Mouse (Mus musculus): Measurements from ENCODE around the gene Dedd2. TPM values are rescaled to one million over a fixed set of nuclear protein-coding genes. Genes with fewer than 3 reads are reported as not detected.

Dedd2 gene
- 10 to 100 TPM; 84.8 to 98.4 TPM for total RNA-seq (2023)

DNA sequence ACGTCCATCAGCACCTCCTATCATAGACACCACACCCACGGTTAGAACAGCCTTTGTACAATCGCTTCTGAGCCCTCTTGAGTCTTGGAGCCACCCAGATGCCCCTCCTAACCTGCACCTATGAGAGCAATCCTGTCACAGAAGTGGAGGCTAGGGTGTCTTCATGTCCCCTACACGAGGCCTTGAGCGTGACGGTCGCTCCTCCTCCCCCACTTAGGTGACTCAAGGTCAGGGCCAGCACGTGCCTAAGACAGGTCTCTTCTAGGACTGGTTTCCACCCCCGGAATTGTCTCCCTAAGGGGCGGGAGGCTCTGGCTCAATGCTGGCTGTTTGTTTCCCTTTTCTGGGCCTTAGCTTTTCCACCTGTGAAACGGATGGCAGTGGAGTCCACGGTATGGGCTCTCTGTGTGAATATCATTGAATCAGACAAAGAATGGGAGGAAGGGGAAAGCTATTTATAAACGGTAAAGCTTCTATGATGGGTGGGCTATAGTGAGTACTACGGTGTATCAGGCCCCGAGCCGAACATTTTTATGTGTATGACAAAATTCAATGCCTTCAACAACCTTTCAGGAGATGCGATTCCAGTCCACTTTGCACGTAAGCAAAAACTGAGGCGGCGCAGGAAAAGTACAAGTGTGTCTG lies at the start of gene Dedd2:
Gene Dedd2, minus strand, starts transcription at position 159 of the 645 bp plus-strand sequence.

DNA sequence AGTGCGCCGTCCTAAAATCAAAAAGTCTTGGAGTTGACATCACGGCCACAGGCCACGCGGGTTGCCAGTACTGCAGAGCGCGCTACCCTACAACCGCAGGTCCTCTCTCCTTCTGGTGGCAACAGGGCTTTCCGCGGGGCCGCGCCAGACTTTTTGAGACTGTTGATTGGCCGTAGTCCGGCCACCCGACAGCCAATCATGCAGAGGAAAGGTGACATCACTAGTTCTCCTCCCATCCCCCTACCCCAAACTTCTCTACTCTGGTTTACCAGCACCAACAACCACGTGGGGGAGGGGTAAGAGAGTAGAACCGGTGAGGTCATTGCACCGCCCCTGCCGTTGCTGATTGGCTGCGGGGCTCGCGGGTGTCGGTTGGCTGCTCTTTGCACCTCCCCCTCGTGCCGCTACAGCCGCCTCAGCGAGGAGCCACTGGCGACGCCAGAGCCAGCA lies 46.9 kb upstream of the Dedd2 start, which contains the start of gene Cic:
Gene Cic, plus strand, starts transcription at position 404 of the 450 bp plus-strand sequence.

DNA sequence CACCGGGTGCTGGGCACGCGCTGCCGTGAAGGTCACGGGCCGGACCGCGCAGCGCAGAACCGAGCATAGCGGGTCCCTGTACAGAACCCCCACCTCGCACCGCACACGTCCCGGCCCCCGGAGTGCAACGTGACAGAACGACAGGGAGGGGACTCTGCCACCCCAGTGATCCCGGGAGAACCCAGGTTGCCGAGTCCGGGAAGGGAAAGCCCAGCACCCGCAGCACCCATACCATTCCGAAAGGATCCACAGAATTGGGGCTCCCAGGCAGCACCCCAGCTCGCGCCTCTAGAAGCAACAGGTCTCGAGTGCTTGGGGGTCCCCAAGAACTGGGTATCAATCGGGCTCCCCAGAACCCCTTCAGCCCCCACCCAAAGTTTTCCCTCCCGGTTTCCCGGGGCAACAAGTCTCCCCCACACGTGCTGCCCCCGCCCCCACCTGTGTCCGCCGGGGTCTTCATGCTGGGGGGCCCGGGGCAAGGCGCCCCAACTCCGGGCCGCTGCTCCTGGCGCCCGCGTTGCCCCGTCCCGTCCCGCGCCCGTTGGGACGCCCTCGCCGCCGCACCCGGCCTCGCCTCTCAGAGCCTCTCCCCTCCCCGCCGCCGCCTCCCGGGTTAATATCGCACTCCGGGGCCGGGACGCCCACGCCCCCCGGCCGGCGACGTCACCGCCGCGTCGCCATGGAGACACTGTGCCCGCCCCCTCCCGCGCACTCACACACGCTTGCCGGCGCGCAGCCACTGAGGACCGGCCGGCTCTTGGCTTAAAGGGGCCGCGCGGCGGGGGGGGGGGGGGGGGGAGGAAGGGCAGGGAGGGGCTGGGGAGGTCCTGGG lies 29.9 kb upstream of the Dedd2 start, which contains the start of gene Erf:
Gene Erf, minus strand, starts transcription at position 621 of the 832 bp plus-strand sequence.

DNA sequence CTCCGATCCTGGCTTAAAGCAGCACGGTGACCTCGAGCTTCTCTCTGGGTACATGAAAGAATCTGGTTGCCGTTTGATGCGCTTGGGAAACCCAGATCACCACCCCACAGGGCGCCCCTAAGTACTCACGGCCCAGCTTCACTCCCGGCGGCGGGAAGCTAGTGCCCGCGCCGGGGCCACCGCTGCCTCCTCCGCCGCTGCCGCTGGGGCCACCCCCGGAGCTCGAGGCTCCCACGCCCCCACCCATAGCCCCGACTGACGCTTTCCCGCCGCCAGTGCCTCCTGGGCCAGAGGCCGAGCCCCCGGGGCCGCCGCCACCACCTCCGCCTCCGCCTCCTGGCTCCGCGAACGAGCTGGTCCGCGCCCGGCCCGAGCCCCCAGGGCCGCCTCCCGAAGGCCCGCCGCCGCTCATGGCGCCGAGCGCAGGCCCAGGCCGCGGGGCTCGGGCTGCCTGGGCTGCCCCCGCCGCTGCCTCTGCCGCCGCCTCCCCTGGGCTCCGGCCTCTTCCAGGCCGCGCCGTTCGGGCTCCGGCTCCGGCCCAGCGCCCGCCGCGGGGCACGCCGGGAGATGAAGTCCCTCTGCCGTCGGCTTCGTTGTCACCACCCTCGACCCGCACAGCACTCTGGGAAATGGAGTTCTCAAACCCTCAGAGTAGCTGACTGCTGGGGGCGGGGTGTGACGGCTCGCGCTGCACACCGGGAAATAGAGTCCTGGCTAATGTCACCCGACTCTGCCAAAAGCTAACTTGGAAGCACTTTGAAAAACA lies 17.0 kb upstream of the Dedd2 start, which contains the start of gene Gsk3a:
Gene Gsk3a, minus strand, starts transcription at position 603 of the 766 bp plus-strand sequence.

DNA sequence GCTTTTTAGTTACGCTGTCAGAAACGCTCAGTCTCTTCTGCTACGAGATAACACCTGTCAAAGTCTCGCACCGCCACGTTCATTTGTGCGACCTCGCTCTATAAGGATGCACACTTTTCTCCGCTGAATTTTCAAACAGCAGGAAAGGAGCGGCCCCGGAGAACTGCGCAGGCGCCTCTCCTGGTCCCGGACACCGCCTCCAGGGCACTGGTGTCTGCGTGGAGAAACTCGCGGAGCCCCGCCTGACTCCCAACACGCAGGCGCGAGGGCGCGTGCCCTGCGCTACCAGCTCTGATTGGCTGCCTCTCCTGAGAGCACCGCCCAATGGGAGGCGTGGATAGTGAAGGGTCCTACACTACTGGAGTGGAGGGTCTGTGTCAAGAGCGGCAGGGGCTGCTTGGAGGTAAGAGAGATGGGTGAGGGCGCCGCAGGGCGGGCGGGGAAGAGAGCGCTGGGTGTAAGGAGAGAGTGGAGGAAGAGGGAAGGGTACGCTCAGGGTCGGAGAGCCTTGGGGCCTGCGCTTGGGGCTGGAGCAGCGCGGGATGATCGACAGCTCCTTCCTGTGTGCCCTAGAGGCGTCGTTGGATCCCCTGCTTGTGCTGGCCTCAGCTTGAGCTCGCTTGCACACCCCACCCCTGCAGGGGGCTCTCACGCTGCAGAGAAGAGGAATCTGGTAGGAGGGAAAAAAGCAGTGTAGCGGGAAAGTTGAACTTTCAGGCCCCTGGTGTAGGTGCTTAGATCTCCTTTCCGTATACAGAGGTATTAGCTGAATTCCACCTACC lies 878 bp upstream of the Dedd2 start, which contains the start of gene Zfp526:
Gene Zfp526, plus strand, starts transcription at position 324 of the 782 bp plus-strand sequence.

DNA sequence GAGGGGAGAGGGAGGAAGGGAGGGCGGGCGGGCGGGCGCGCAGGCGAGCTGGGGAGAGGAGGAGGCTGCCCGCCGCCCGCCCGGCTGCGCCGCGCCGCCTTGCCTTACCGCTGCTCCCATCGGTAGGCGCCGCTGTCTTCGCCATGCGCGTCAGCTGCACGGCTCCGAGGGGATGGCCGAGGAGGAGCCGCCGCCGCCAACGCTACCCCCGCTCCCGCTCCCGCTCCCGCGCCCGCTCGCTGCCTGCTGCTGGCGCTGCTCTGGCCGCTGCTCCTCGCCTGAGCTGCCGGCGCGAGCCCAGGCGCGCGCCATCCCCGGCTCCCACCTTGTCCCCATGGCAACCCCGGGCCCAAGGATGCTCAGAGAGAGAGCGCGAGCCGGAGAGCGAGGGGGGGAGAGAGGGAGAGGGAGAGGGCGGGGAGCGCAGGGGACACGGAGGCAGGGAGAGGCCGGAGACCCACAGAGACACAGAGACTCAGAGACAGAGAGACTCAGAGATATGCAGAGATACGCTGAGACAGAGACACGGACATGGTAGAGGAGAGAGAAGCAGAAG lies 40.7 kb downstream of the Dedd2 start, which contains the start of gene Pou2f2:
Gene Pou2f2, minus strand, starts transcription at position 121 of the 556 bp plus-strand sequence.

Other genes with a start within 250 kb of the Dedd2 start
- gene Rabac1, start 247.9 kb downstream of the Dedd2 start, total RNA-seq (2023) = 100 to 1,000 TPM; 301 to 308 TPM
- gene Atp1a3, start 214.7 kb downstream of the Dedd2 start, total RNA-seq (2023) = 10 to 100 TPM in 1 of 2 experiments, 1 to 10 TPM in 1; 8.9 to 10.2 TPM
- gene Grik5, start 148.3 kb downstream of the Dedd2 start, total RNA-seq (2023) = 1 to 10 TPM; 6.6 to 8.5 TPM
- 10 to 100 TPM; 23.1 to 24.2 TPM for gene Zfp574, start 148.0 kb downstream of the Dedd2 start, total RNA-seq (2023)
- 10 to 100 TPM; 21.2 to 24.0 TPM for gene Pou2f2, start 40.9 kb downstream of the Dedd2 start, total RNA-seq (2023)
- gene Zfp526, start 810 bp upstream of the Dedd2 start, total RNA-seq (2023) = 10 to 100 TPM; 21.4 to 23.0 TPM
- 10 to 100 TPM; 89.3 to 97.2 TPM for gene Gsk3a, start 17.2 kb upstream of the Dedd2 start, total RNA-seq (2023)
- 10 to 100 TPM; 31.8 to 35.1 TPM for gene Erf, start 30.1 kb upstream of the Dedd2 start, total RNA-seq (2023)
- 100 to 1,000 TPM; 327 to 328 TPM for gene Cic, start 47.1 kb upstream of the Dedd2 start, total RNA-seq (2023)
- gene Pafah1b3, start 77.4 kb upstream of the Dedd2 start, total RNA-seq (2023) = 10 to 100 TPM; 13.4 to 13.5 TPM
- not detected for gene Prr19, start 80.8 kb upstream of the Dedd2 start, total RNA-seq (2023)
- gene Tmem145, start 85.5 kb upstream of the Dedd2 start, total RNA-seq (2023) = not detected
- gene Megf8, start 96.5 kb upstream of the Dedd2 start, total RNA-seq (2023) = 1 to 10 TPM; 1.3 to 1.4 TPM
- not detected for gene Cnfn, start 149.1 kb upstream of the Dedd2 start, total RNA-seq (2023)
- 10 to 100 TPM; 10.7 to 14.0 TPM for gene Lipe, start 178.1 kb upstream of the Dedd2 start, total RNA-seq (2023)
- gene Cxcl17, start 192.3 kb upstream of the Dedd2 start, total RNA-seq (2023) = not detected